Mouse (Mus musculus) neural tube, embryonic 14.5 days (tissue): ENCODE measurements around the gene Csrp2. TPM values are rescaled to one million over a fixed set of nuclear protein-coding genes. Genes with fewer than 3 reads are reported as not detected.

Source experiments
- polyA plus RNA-seq: library from polyadenylated mRNA; unstranded; fragments of >200 nt; fragmentation: Nextera tagmentation; extraction: Ambion mirVana; gene quantifications from 2 replicates; pipeline ENCODE4 v1.2.1, GENCODE M21; 2014

Gene Csrp2
- polyA plus RNA-seq, 1 experiment from 2014 or later, result 137 TPM

Other genes starting within 250 kb of the Csrp2 start
- gene E2f7, start 174.3 kb upstream of the Csrp2 start, polyA plus RNA-seq, result 6.2 and 8.5 TPM in 2 replicates
- 74.1 and 90.4 TPM in 2 replicates for gene Zdhhc17, start 90.4 kb downstream of the Csrp2 start, polyA plus RNA-seq
- 24.0 and 29.5 TPM in 2 replicates for gene Osbpl8, start 245.0 kb downstream of the Csrp2 start, polyA plus RNA-seq